Mouse (Mus musculus): ENCODE data around the gene Chid1.

GRCm38 (mm10) chr7:141523007-141523406 lies 16.6 kb downstream of the Chid1 start:
- TF ChIP-seq CTCF (IDR thresholded peaks at IDR 0.05; ENCODE audit: control insufficient read depth, insufficient read depth, insufficient replicate concordance, low read depth, low read length): no peak
- TF ChIP-seq POLR2A (IDR thresholded peaks at IDR 0.05; ENCODE audit: control insufficient read depth, low read depth, low read length): no peak

All from testis, adult 2 months (tissue).